Mouse (Mus musculus) frontal cortex, postnatal 14 days (tissue): ENCODE results near the gene Snd1.
A peak's percentile ranks its signal among the peaks of the same experiment; 100 is the strongest.

Experiments used
- DNase-seq, 2 experiments: peaks; one replicate each; pipeline ENCODE4 v3.0.0; 2022; ENCODE audit warnings: low spot score in 2 of 2

The Snd1 gene

GRCm38 (mm10) chr6:28866206-28866605 is 391.3 kb downstream of the Snd1 start:
- DNase-seq = no peak

DNA sequence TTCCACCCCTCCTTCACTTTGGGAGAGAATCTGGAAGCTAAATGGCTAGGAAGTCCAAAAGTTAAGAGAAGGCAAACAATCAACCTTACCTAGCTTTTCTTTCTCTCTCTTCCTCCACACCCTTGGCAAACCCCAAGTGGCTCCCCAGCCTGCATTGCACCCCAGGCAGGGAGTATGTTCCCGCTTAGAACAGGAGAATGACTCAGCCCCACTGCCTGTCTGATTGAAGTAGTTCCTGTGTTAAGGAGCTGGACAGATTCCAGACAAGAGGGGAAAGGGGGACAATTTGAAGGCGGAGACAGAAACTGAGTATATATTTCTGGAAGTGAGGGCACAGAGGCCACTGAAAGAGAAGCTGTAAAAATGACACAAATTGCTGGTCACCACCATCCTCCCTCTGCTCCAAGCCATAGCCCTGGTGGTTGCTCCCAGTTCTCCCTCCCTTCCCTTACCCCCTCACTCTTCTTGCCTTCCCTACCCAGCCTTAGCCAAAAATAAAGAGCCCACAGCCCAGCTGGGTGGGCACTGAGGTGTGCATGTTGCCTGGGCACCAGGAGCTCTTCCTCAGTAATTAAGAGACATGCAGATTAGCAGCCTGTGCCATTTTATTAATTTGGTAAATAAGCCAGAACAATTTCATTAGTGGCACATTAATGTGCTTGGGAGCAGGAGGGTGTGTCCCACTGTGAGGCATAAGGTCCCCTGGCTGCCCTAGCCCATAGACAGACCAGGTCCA is 392.7 kb downstream of the Snd1 start:
- no peak for DNase-seq

DNA sequence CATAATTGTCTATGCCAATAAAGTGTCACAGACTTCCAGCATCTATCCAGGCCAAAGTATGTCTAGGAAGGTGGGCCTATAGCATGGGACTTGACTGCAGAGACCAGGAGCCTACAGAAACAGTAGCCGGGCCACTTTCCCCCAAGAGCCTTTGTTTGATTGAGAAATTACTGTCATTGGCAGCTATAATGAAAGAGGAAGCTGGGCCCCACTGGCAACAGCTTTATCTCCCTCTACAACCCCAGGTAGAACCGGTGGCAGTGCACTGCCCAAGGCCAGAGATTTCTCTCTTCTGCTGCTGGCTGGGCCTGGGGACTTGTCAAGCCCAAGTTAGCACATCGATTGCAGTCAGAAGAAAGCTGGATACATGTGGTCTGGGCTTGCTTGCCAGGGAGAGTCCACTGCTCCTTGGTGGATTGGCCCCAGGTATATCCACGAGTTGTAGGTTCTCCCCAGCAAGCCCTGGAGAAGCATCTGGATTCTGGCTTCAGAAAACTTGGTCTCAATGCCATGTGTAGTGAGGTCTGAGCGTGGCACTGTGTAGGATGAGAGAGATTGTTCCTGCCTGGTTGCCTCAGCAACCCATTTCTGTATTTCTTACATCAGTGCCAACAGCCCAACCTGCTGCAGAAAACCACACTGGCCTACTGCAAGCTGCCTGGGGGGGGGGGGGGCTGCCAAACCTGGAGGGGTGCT is 396.9 kb downstream of the Snd1 start:
- no peak for DNase-seq

DNA sequence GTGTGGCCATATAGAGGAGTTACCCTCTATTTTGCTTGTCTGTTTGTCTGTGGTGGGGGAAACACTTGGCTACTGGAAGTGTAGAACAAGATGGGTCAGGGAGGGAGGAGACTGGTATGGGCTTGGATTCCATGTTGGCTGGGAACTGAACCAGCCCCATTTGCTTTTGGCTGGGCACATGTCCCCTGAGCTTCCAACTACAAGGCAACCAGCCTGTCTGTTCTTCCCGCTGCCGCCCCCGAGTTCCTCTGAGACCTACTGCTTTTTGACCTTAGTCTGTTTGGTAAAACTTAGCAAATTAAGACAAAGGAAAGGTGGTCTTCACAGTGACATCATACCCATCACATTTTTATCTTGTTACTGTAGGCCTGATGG is 397.5 kb downstream of the Snd1 start:
- no peak for DNase-seq

DNA sequence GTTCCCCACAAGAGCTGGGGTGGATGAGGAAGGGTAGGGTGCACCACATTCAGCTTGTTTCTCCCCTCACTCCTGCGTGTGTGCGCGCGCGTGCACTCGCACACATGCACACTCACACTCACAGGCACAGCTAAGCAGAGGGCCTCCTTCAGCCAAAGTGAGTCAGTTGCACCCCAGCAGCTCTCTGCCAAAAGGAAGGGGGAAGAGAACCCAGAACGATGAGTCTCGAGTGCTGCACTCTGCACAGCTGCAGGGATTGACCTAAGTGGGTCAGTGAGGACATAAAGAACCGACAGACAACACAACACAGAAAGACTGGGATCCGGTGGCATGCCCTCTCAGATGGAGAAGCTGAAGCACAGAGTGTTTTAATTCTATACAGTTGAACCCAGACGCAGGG is 399.1 kb downstream of the Snd1 start:
- DNase-seq = no peak

DNA sequence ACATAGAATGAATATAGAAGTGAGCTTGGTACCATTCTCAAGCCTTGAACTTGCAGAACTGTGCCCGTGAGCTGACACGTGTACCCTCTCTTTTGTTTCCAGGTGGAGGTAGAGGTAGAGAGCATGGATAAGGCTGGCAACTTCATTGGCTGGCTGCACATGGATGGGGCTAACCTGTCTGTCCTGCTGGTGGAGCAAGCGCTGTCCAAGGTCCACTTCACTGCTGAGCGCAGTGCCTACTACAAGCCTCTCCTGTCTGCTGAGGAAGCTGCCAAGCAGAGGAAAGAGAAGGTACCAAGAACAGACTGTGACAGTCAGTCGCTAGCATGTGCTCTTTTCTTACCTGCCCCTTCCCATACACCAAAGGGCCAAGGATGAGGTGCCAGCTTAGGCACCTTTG is 399.8 kb downstream of the Snd1 start:
- DNase-seq = no peak

- no peak for DNase-seq
Observed at GRCm38 (mm10) chr6:28875333-28875732, 400.4 kb downstream of the Snd1 start.

GRCm38 (mm10) chr6:28876492-28876891 is 401.6 kb downstream of the Snd1 start:
- no peak for DNase-seq

- peak in 1 of 2 experiments; percentile 42 for DNase-seq
Observed at GRCm38 (mm10) chr6:28877945-28878666, 403.2 kb downstream of the Snd1 start.

- DNase-seq = no peak
Observed at GRCm38 (mm10) chr6:28879315-28879714, 404.4 kb downstream of the Snd1 start.

GRCm38 (mm10) chr6:28880909-28881308 is 406.0 kb downstream of the Snd1 start:
- no peak for DNase-seq

GRCm38 (mm10) chr6:28883518-28883917 is 408.6 kb downstream of the Snd1 start:
- no peak for DNase-seq

GRCm38 (mm10) chr6:28886724-28887440 is 411.9 kb downstream of the Snd1 start:
- no peak for DNase-seq

DNA sequence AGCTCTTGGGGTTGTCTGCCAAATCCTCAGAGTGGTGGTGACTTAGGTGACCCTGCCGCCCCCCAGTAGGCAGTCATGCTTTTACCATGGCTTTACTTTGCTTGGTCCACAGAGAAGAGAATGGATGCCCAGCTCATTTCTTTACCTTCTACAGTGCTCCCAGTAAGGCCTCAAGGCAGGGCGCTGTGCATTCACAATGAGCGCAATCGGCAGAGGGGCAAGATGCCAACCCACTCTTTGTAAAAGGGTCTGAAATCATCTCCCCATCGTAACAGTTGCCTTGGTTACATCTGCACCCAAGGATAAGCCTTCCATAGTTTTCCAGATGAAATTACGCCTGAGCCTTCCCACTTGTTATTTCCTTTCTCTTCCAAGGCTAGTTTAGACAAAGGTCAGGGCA is 415.5 kb downstream of the Snd1 start:
- no peak for DNase-seq

DNA sequence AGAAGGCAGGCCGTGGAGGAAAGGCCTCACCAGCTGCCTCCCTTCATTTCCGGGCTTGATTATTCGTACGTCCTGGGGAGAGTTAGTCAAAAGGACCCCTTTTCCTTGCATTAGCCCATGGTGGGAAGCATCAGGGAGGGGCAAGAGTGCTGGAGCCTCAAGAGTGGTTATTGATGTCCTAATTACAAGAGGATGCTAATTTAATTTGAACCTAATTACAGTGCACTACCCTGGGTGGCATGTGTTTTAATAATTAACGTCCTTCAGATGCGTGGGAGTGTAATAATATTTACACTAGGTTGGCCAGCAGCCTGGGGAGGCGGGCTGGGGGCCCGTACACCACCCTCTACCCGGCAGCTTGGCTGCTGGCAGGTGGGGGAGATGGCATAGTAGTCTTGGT is 416.5 kb downstream of the Snd1 start:
- no peak for DNase-seq

DNA sequence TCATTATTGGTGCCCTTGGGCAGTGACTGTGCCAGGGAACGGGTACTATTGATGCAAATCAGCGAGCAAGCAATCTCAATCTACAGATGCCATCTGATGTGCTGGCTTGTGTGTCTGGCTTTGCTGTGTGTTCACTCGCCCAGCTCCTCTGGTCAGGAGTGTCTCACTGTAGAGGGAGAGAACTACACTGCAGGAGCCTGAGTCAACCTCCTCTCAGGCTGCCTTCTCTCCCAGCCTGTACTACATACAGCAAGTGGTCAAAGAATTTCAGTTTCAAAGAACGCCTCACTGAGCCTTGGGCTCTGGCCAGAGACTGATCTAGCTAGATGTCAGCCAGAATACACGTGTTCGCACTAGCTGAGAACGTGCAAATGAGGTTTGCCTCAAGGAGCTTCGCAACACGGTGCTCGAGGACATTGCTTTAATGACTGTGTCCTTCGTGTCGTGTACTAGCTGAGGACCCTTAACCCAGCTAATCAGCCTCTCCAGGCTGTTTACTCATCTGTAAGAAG is 420.1 kb downstream of the Snd1 start:
- no peak for DNase-seq

GRCm38 (mm10) chr6:28895726-28896125 is 420.8 kb downstream of the Snd1 start:
- no peak for DNase-seq

DNA sequence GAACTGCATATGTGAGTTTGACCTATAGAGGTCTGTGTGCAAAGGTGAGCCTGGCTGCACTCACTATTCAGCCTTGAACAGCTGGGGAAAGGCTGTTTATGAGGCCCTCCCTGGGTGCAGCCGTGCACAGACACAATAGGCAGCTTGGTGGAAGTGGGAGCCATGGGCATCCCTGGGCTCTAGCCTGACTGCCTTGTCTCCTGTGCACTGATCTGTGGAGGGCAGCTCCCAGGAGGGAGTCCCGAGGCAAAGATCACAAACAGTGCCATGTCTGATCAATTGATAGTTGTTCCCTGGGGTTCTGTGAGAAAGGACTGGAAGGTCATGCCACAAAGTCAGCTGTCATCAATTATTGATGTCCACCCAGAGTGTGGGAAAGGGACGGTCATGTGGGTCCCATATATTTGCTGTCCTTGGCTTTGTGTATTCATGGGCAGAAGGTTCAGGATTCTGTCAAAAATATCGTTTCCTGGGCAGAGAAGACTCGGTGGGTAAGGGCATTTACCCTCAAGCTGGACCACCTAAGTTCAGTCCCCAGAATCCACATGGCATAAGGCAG is 421.9 kb downstream of the Snd1 start:
- DNase-seq = no peak

GRCm38 (mm10) chr6:28897326-28898085 is 422.6 kb downstream of the Snd1 start:
- DNase-seq = no peak

DNA sequence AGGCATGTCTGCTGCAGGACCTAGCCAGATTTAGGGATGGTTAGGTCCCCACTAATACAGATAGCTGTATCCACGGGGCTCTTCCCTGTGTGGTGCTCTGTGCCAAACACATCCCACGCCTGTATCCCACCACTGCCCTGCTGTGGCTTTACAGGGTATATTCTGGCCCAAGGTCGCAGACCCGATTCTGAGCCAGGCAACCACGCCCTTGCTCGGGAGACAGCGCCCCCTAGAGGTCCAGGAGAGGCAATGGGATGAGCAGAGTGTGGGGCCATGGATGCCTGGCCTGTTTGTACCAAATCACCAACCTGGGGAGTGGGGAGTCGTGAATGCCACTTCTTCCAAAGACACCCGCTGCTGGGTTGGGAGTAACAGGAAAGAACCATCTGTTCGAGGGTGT is 423.9 kb downstream of the Snd1 start:
- no peak for DNase-seq

DNA sequence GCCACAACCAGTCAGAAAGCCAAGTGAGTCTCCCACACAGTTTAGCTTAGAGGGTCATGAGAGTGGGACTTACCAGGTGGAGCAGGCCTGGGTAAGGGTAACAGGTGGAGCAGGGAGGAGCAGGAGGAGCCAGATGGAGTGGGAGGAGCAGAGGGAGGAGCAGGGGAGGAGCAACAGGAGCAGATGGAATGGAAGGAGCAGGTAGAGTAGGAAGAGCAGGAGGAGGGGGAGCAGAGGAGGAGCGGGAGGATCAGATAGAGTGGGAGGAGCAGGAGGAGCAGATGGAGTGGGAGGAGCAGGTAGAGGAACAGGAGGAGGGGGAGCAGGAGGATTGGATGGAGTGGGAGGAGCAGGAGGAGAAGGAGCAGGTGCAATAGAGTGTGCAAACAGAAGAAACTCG is 427.6 kb downstream of the Snd1 start:
- DNase-seq = no peak
